Mouse (Mus musculus): ENCODE data around the gene Tmem136.

Tmem136 gene

GRCm38 (mm10) chr9:43074611-43075010 lies 41.8 kb downstream of the Tmem136 start:
- DNase-seq: no peak

GRCm38 (mm10) chr9:43071741-43072140 lies 44.6 kb downstream of the Tmem136 start:
- no peak for DNase-seq

DNA sequence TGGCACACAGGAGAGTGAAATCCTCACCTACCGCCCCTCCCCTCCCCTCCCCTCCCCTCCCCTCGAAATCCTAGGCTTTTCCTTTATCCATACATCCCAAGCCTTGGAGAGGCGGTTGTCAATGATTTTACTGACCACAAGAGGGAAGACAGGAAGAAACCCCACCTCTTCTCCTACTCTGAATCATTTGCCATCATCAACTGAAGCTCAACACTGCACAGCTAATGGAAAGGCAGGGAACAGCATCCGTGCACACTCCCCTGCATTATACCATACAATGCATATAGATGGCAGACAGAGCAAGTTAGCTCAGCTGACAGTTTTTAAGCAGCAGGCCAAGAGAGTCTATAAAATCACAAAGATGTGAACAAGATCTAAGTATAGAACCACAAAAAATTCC lies 45.2 kb downstream of the Tmem136 start:
- DNase-seq: no peak

DNA sequence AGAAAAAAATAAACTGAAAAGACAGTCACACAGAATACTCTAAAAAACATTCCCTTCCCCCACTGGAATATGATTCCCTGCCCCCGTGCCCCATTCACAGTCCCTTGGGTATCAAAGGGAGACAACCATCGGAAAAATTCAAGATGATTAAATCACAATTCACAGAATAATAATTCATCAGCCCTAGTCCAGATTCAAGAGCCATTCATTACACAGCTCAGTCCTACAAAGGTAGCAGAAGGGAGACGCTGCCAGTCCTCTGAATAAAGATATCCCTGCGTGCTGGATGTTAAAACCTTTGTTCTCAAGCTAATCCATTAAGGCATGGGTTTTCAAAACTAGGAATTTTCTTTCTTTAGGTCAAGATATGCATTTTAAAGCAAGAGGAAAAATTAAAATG lies 45.8 kb downstream of the Tmem136 start:
- no peak for DNase-seq

DNA sequence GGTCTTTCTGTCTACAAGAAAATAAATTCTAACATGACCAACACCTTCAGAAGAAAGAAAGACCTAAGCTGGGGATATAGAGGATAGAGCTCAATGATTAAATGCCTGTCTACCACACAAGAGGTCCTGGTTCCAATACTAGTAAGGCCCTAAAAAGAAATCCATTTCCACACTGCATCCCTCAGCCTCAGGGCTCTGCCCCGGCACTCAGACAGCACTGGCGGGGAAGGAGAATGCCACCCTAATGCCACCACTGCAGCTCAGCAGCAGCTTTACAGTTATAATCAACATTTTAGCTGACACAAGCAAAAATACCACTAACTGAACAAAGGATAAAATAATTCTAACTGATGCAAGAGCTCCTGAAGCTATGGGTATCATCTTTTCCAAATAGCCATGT lies 46.2 kb downstream of the Tmem136 start:
- no peak for DNase-seq

DNA sequence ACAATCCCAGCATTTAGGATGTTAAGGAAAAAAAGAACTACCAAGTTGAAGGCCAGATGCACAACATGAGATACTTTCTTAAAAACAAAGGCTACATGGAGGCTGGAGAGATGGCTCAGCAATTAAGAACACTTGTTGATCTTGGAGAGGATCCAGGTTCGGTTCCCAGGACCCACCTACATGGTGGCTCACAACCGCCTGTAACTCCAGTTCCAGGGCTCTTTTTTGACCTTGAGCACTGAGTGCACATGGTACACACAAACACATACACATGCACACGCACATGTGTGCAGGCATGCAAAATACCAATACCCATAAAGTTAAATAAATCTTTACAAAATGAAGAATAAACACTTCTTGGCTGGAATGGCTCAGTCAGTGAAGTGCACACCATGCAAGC lies 48.5 kb downstream of the Tmem136 start:
- no peak for DNase-seq

GRCm38 (mm10) chr9:43065231-43065630 lies 51.1 kb downstream of the Tmem136 start:
- DNase-seq: no peak

DNA sequence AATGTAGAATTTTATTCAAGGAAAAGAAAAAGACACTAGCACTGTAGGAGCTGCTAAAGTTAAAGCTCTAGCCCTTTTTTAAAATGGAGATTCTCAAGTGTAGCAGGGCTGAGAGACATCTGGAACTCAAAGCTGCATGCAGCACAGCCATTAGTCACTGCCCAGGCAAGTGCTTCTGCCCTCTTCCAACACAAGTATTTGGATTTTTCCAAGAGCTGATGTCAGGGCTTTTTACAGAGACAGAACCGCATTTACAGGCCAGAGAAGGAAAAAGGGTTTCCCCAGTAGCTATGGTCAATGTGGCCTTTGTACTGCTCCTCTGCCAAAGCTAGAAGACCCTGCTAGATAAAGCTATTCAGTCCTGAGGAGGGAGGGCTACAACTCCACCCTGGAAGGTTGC lies 54.8 kb downstream of the Tmem136 start:
- no peak for DNase-seq

Measured in thymus, postnatal 36 days (tissue).